Mouse (Mus musculus): ENCODE data around the gene Kdm2b. TPM values are rescaled to one million over a fixed set of nuclear protein-coding genes. Genes with fewer than 3 reads are reported as not detected.
A peak's percentile ranks its signal among the peaks of the same experiment; 100 is the strongest.

Gene Kdm2b
- total RNA-seq (2021), result 10 to 100 TPM; 10.0 to 11.2 TPM
- long read RNA-seq, experiment 1, partial matches to known transcripts, result 2 of 5 reads
- long read RNA-seq, experiment 1, other reads (novel, unspliced or antisense), result 2 of 5 reads
- long read RNA-seq, experiment 2, partial matches to known transcripts, result 1 of 3 reads
- long read RNA-seq, experiment 2, other reads (novel, unspliced or antisense), result 1 of 3 reads

GRCm38 (mm10) chr5:122989551-122990330, at the start of gene Kdm2b:
TSS of gene Kdm2b (minus strand) at chr5:122989823.
- intact Hi-C loops (cut with DNase I), result no loop called here
- DNase-seq, result no peak

GRCm38 (mm10) chr5:123039120-123039752, 49.6 kb upstream of the Kdm2b start:
- DNase-seq, result peak; percentile 76 to 80
- intact Hi-C loops (cut with DNase I), result no loop called here

DNA sequence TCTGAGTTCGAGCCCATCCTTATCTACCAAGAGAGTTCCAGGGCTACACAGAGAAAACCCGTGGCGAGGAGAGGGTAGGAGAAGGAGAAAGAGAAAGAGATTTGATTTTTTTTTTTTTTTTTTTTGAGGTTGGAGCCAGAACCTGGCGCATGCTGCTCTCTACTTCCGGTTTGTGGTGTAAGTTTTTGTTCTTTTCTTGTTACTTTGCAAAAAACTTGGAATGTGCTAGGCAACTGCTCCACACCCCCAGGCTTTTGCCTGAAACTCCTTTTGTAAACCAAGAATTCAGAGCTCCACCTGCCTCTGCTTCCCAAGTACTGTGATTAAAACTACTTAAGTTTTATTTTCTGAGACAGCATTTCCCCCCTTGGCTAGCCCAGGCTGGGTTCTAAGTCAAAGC, 48.5 kb upstream of the Kdm2b start:
- no peak for DNase-seq
- intact Hi-C loops (cut with DNase I), result no loop called here

- intact Hi-C loops (cut with DNase I), result no loop called here
- no peak for DNase-seq
These were observed 45.9 kb upstream of the Kdm2b start for GRCm38 (mm10) chr5:123035564-123035963.

GRCm38 (mm10) chr5:123035089-123035488, 45.5 kb upstream of the Kdm2b start:
- intact Hi-C loops (cut with DNase I), result no loop called here
- no peak for DNase-seq

GRCm38 (mm10) chr5:123033646-123034160, 44.1 kb upstream of the Kdm2b start:
- DNase-seq, result no peak
- intact Hi-C loops (cut with DNase I), result no loop called here

GRCm38 (mm10) chr5:123031312-123031711, 41.7 kb upstream of the Kdm2b start:
- no peak for DNase-seq
- intact Hi-C loops (cut with DNase I), result no loop called here

- intact Hi-C loops (cut with DNase I), result no loop called here
These were observed 40.1 kb upstream of the Kdm2b start for GRCm38 (mm10) chr5:123029729-123030128.

GRCm38 (mm10) chr5:123027436-123027835, 37.8 kb upstream of the Kdm2b start:
- intact Hi-C loops (cut with DNase I), result no loop called here
- no peak for DNase-seq

More at GRCm38 (mm10) chr5:123029729-123030128, 40.1 kb upstream of the Kdm2b start:
- no peak for DNase-seq

DNA sequence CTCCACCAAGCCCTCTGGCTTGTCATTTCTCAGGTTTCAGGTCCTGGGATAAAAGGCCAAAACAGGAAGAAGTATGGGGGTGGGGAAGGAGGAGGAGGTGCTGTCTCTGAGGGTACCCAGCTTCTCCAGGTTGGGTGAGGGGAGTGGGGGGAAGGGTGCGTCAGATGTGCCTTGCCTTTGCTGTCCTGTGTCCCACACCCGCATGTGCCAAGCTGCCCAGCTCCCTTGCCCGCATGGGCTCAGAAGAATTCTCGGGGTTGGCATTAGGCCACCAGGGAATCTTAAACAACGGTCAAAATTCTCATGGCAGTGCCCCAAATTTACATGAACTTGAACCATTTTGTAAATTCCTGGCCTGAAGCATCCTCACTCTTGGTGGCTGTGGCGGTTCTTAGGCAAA, 36.8 kb upstream of the Kdm2b start:
- no peak for DNase-seq
- intact Hi-C loops (cut with DNase I), result no loop called here

DNA sequence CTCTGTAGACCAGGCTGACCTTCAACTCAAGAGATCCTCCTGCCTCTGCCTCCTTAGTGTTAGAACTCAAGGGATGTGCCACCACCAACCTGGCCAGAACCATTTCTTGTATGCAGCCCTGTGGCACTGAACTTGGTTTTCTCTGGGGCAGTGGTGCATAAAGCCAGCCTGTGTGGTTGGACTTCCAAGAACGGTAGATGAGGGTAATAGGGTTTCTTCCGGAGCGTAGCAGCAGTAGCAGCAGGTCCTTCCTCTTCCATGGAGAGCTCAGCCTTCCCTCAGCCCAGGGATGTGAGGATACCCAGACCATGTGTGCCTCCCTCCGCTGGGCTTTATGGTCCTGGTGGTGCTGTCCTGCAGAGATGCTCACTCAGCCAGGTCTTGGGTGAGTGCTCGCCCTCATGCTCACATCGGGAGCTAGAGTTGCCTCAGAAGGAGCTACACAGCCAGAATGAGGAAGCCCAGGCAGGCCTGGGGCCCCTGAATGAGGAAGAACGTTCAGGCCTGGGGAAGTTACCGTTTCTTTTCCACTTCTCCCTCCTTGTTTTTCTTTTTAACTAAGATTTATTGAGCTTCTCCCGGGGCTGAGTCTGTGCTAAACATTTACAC, 35.4 kb upstream of the Kdm2b start:
- intact Hi-C loops (cut with DNase I), result no loop called here
- DNase-seq, result no peak

DNA sequence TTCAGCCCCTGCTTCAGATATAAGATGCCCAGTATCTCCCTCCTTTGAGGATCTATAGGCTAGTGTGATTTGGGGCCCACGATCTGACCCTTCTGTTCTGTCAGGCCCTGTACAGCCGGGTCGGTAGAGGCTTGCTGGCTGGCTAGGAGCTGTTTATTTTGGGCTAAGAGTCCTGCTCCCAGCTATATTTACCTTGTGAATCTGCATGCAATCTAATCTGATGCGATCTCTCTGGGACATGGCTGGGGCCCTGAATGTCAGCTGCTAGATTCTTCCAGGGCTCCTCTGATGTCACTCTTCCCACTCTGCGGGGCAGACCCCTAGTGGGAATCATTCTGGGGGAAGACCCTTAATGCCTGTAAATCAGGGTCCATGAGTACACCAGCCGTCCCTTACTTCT, 34.7 kb upstream of the Kdm2b start:
- DNase-seq, result no peak
- intact Hi-C loops (cut with DNase I), result no loop called here

DNA sequence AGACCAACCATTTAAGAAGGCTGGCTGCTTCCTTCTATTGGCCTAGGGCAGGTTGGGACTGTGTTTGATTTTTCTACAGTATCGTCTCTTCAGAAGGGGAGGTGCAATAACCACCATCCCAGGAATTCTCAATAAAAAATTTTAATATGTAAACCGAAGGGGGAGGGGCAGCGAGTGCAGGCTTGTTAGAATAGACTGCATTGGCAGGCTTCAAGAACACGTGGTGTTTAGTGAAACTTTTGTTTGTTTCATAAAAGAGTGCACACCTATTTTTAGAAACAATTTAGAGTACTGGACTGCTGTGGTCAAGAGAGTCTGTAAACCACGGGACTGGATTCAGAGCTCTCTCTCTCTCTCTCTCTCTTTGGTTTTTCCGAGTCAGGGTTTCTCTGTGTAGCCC, 33.4 kb upstream of the Kdm2b start:
- no peak for DNase-seq
- intact Hi-C loops (cut with DNase I), result no loop called here

- no peak for DNase-seq
- intact Hi-C loops (cut with DNase I), result no loop called here
These were observed 31.8 kb upstream of the Kdm2b start for GRCm38 (mm10) chr5:123021438-123021837.

- no peak for DNase-seq
- intact Hi-C loops (cut with DNase I), result no loop called here
These were observed 30.8 kb upstream of the Kdm2b start for GRCm38 (mm10) chr5:123020426-123020825.

DNA sequence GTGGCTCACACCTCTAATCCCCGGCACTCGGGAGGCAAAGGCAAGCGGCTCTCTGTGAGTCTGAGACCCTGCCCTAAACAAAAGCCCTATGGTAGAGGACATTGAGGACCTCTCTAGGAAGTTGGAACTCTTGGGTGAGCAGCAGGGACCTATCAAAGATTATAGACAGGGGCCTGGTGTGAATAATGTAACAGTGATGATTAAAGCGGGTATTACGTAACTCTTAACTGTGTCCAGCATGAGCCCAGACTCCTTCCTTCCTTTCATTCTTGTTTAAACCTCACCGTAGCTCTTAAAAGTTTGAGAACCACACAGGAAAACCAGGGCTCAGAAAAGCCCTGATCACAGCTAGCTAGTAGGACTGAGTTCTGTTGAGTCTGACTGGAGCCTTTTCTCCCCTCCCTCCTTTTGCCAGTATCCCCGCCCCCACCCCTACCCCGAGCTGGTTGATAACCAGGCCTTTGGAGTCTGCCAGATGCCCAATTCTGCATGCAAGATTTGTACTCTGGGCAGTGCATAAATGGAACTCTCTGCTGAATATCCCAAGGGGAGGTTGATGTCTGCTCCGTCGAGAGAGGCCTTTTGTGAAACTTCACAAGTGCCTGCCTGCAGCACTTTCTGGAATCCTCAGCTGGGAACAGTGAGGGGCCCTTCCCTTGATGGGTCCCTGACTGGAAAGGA, 29.9 kb upstream of the Kdm2b start:
- no peak for DNase-seq
- intact Hi-C loops (cut with DNase I), result loop anchor here (5.0 kb wide), 1 partner anchor 118 kb away; no protein-coding TSS in a partner anchor

- intact Hi-C loops (cut with DNase I), result loop anchor here (5.0 kb wide), 1 partner anchor 120 kb away; no protein-coding TSS in a partner anchor
- DNase-seq, result no peak
These were observed 27.9 kb upstream of the Kdm2b start for GRCm38 (mm10) chr5:123017504-123017903.

- intact Hi-C loops (cut with DNase I), result loop anchor here (5.0 kb wide), 1 partner anchor 121 kb away; no protein-coding TSS in a partner anchor
- DNase-seq, result no peak
These were observed 26.3 kb upstream of the Kdm2b start for GRCm38 (mm10) chr5:123015915-123016314.

DNA sequence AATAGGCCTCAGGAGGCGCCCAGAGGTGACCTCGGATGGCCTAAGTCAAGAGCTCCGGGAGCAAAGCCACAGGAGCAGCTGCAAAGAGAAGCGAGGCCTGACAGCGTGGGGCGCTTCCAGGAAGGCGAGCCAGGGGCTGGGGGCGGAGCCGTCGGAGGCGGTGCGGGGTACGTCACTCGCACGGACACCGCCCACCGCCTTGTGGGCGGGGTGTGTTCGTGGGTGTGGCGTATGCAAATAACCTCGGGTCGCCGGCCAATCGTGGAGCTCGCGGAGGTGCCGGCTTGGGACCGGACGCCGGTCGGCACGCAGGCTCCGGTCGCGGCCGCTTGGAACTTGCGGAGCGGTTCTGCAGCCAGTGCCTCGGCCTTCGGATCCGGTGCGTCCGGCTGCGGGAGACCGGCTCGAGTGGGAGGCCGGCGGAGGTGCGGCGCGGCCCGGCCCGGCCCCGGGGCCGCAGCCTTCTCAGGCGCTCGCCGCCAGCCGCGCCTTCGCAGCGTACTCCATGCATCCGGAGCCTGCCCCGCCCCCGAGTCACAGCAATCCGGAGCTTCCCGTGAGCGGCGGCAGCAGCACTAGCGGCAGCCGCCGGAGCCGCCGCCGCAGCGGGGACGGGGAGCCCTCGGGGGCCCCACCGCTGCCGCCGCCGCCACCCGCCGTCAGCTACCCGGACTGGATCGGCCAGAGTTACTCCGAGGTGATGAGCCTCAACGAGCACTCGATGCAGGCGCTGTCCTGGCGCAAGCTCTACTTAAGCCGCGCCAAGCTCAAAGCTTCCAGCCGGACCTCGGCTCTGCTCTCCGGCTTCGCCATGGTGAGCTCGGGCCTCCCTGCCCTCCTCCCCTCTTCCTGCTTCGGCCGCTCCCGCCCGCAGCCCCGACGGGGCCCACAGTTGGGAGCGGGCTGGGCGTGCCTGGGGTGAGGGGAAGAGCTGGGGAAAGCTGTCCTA, 25.4 kb upstream of the Kdm2b start, which contains the start of gene Orai1:
Gene Orai1 (plus strand): TSS at position 322 of the 949 bp plus-strand sequence.
- DNase-seq, result peak; percentile 98 to 99
- intact Hi-C loops (cut with DNase I), result loop anchor here (5.0 kb wide), 1 partner anchor 122 kb away; no protein-coding TSS in a partner anchor

Data from gastrocnemius, postnatal 36 days (tissue).